Mouse (Mus musculus): ENCODE measurements around the gene Ucp2.
A peak's percentile ranks its signal among the peaks of the same experiment; 100 is the strongest.

The Ucp2 gene

GRCm38 (mm10) chr7:100493117-100493483, at the start of gene Ucp2:
TSS of gene Ucp2 (plus strand) at chr7:100493337.
- peak; percentile 86 to 94 for DNase-seq (ENCODE audit: low spot score in 2 of 2)

- no peak for DNase-seq (ENCODE audit: low spot score in 2 of 2)
These were observed 49.4 kb upstream of the Ucp2 start for GRCm38 (mm10) chr7:100443728-100444127.

- DNase-seq (ENCODE audit: low spot score in 2 of 2): no peak
These were observed 46.9 kb upstream of the Ucp2 start for GRCm38 (mm10) chr7:100446271-100446670.

- DNase-seq (ENCODE audit: low spot score in 2 of 2): no peak
These were observed 44.6 kb upstream of the Ucp2 start for GRCm38 (mm10) chr7:100448530-100448929.

GRCm38 (mm10) chr7:100448985-100449384, 44.2 kb upstream of the Ucp2 start:
- no peak for DNase-seq (ENCODE audit: low spot score in 2 of 2)

- DNase-seq (ENCODE audit: low spot score in 2 of 2): no peak
These were observed 35.0 kb upstream of the Ucp2 start for GRCm38 (mm10) chr7:100458153-100458552.

- DNase-seq (ENCODE audit: low spot score in 2 of 2): no peak
These were observed 33.3 kb upstream of the Ucp2 start for GRCm38 (mm10) chr7:100459862-100460261.

GRCm38 (mm10) chr7:100461621-100462151, 31.5 kb upstream of the Ucp2 start:
- DNase-seq (ENCODE audit: low spot score in 2 of 2): peak; percentile 33 to 57

- DNase-seq (ENCODE audit: low spot score in 2 of 2): no peak
These were observed 29.9 kb upstream of the Ucp2 start for GRCm38 (mm10) chr7:100463194-100463593.

- peak in 1 of 2 experiments; percentile 29 for DNase-seq (ENCODE audit: low spot score in 2 of 2)
These were observed 29.4 kb upstream of the Ucp2 start for GRCm38 (mm10) chr7:100463757-100464156.

GRCm38 (mm10) chr7:100464248-100464647, 28.9 kb upstream of the Ucp2 start:
- no peak for DNase-seq (ENCODE audit: low spot score in 2 of 2)

GRCm38 (mm10) chr7:100465248-100465647, 27.9 kb upstream of the Ucp2 start:
- DNase-seq (ENCODE audit: low spot score in 2 of 2): peak; percentile 32 to 51

- DNase-seq (ENCODE audit: low spot score in 2 of 2): peak; percentile 82 to 84
These were observed 27.4 kb upstream of the Ucp2 start for GRCm38 (mm10) chr7:100465656-100466309.

- DNase-seq (ENCODE audit: low spot score in 2 of 2): no peak
These were observed 26.2 kb upstream of the Ucp2 start for GRCm38 (mm10) chr7:100466781-100467510.

GRCm38 (mm10) chr7:100468761-100469160, 24.4 kb upstream of the Ucp2 start:
- no peak for DNase-seq (ENCODE audit: low spot score in 2 of 2)

GRCm38 (mm10) chr7:100469502-100469901, 23.6 kb upstream of the Ucp2 start:
- no peak for DNase-seq (ENCODE audit: low spot score in 2 of 2)

- no peak for DNase-seq (ENCODE audit: low spot score in 2 of 2)
These were observed 22.2 kb upstream of the Ucp2 start for GRCm38 (mm10) chr7:100470796-100471406.

- DNase-seq (ENCODE audit: low spot score in 2 of 2): no peak
These were observed 21.7 kb upstream of the Ucp2 start for GRCm38 (mm10) chr7:100471407-100471797.

GRCm38 (mm10) chr7:100472777-100473176, 20.4 kb upstream of the Ucp2 start, which contains the start of gene Ucp3:
TSS of gene Ucp3 (plus strand) at chr7:100472990.
- no peak for DNase-seq (ENCODE audit: low spot score in 2 of 2)

GRCm38 (mm10) chr7:100473846-100474454, 19.2 kb upstream of the Ucp2 start:
- no peak for DNase-seq (ENCODE audit: low spot score in 2 of 2)

GRCm38 (mm10) chr7:100474680-100475079, 18.5 kb upstream of the Ucp2 start:
- peak in 1 of 2 experiments; percentile 60 for DNase-seq (ENCODE audit: low spot score in 2 of 2)
